Mouse (Mus musculus) liver, embryonic 11.5 days (tissue): Measurements from ENCODE around the gene Gpr12. TPM values are rescaled to one million over a fixed set of nuclear protein-coding genes. Genes with fewer than 3 reads are reported as not detected.
"Not testable (repeated sequence)": the region's sequence is repeated elsewhere in the genome, so short reads cannot be mapped to it uniquely, and the experiment has no call there.

Source experiments
- ATAC-seq: fragments of 200-750 bp; cut with Nextera tagmentation; replicated peaks from 2 replicates; pipeline ENCODE4 v1.8.0; 2017; ENCODE audit warnings: moderate number of reproducible peaks, mild to moderate bottlenecking, moderate TSS enrichment, moderate library complexity; ENCODE audit not compliant: low FRiP score
- DNase-seq: peaks from one replicate; pipeline ENCODE4 v3.0.0-alpha.2; 2017; ENCODE audit warnings: low spot score
- H3K27ac ChIP-seq: fragments of 300-500 bp; sonication (generic); 2 replicates; pipeline ENCODE4 v1.5.1; 2014; ENCODE audit warnings: mild to moderate bottlenecking, low read depth, low read length, control low read depth
- H3K27me3 ChIP-seq: fragments of 300-500 bp; sonication (generic); replicated peaks from 2 replicates; pipeline ENCODE4 v1.6.1; 2014; ENCODE audit warnings: low read length, mixed read lengths; ENCODE audit not compliant: control insufficient read depth, insufficient read depth
- H3K36me3 ChIP-seq: fragments of 300-500 bp; sonication (generic); 2 replicates; pipeline ENCODE4 v1.6.1; 2014; ENCODE audit warnings: mild to moderate bottlenecking, low read length, moderate library complexity, mixed read lengths; ENCODE audit not compliant: control insufficient read depth, insufficient read depth
- H3K4me1 ChIP-seq: fragments of 300-500 bp; sonication (generic); replicated peaks from 2 replicates; pipeline ENCODE4 v1.6.1; 2014; ENCODE audit warnings: low read length, mixed read lengths; ENCODE audit not compliant: control insufficient read depth, insufficient read depth
- H3K4me2 ChIP-seq: fragments of 300-500 bp; sonication (generic); 2 replicates; pipeline ENCODE4 v1.6.1; 2014; ENCODE audit warnings: mild to moderate bottlenecking, control low read depth, moderate library complexity
- H3K4me3 ChIP-seq: fragments of 300-500 bp; sonication (generic); 2 replicates; pipeline ENCODE4 v1.5.1; 2014; ENCODE audit warnings: low read depth, low read length, control low read depth
- H3K9ac ChIP-seq: fragments of 300-500 bp; sonication (generic); 2 replicates; pipeline ENCODE4 v1.6.1; 2014; ENCODE audit warnings: low read depth, low read length, control low read depth
- H3K9me3 ChIP-seq: fragments of 300-500 bp; sonication (generic); 2 replicates; pipeline ENCODE4 v1.6.1; 2016; ENCODE audit warnings: low read length, inconsistent platforms, mixed read lengths; ENCODE audit not compliant: control insufficient read depth
- WGBS: fragments of 180-500 bp; shearing (Covaris S2); extraction: QIAGEN DNeasy Blood & Tissue Kit; methylation state at CpG from one replicate; pipeline ENCODE4 v1.1.7; 2014; 5-methylcytosine and 5-hydroxymethylcytosine counted together
- polyA plus RNA-seq: library from polyadenylated mRNA; unstranded; fragments of >200 nt; fragmentation: Nextera tagmentation; extraction: Ambion mirVana; gene quantifications from 2 replicates; pipeline ENCODE4 v1.2.1, GENCODE M21; 2014

The Gpr12 gene
- polyA plus RNA-seq, 1 experiment from 2014 or later, result 0.37 TPM

DNA sequence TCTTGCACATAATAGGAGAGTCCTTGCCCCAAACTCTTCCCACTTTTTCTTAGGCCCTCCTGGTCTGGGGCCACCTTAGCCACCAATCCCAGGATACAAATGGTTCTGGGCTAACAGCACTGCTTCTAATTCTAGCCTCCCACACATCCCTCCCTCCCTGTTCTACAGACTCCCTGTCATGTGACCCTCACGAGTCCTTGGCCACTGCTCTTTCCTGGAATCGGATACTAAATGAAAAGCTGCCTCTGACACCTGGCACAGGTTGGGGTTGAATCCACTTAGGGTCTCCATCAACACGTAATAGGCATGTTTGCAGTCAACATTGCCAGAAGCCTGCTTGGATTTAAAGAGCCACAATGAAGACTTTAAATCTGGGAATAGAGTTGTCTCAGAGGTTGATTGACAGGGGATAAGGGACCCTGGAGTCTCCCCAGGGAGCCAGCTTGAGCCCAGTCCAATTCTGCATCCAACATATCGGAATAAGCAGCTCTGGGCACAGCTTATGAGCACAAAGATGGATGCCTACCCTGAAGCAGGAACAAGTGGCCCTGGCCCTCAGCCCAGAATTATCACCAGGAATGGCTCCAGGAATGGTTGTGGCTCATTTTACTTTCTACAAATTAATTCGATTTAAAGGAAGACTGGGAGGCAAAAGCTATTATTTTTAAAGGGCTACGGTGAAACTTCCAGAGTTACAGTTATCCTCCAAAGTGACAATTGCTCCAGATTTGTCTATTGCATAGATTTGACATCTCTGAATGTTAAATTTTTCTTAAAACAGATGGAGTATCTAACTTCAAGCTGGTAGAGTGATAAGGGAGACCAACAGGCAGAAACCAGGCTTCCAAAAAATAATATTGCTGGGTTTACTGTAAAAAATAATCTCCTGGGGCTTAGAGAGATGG is 13.0 kb downstream of the Gpr12 start:
- not testable (repeated sequence) for H3K9ac ChIP-seq, H3K27me3 ChIP-seq, H3K4me1 ChIP-seq, H3K36me3 ChIP-seq, ATAC-seq, DNase-seq, H3K4me2 ChIP-seq, H3K27ac ChIP-seq, H3K9me3 ChIP-seq, H3K4me3 ChIP-seq
- 63% methylated on average over 6 of the region's 6 CpGs for WGBS

DNA sequence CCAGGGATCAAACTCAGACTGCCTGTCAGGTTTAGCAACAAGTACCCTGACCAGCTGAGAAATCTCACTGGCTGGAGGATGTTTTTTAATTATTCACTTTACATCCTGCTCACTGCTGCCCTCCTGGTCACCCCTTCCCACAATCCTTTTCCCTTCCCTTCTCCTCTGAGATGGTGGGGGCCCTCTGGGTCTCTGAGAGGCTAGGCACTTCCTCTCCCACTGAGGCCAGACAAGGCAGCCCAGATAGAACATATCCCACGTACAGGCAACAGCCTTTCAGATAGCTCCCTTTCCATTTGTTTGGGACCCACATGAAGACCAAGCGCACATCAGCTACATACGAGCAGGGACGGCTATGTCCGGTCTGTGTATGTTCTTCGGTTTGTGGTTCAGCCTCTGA is 14.9 kb downstream of the Gpr12 start:
- DNase-seq, ATAC-seq, H3K27ac ChIP-seq, H3K27me3 ChIP-seq, H3K9me3 ChIP-seq, H3K9ac ChIP-seq, H3K4me3 ChIP-seq, H3K4me1 ChIP-seq, H3K36me3 ChIP-seq, H3K4me2 ChIP-seq: not testable (repeated sequence)
- WGBS, result 73% methylated on average over 6 of the region's 6 CpGs

DNA sequence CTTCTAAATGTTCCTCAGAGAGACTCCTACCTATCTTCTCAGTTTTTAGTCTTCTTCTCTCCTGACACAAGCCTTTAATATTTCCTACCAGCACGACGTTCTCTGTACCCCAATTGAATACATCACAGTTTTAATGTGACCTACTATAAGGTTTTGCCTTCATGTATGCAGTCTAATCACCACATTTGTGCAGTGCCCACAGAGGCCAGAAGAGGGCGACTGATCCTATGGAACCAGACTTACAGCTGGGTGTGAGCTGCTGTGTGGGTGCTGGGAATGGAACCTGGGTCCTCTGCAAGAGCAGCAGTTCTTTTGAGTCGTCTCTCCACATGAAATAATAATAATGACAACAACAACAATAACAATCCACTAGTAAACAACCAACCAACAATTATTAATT is 18.0 kb downstream of the Gpr12 start:
- Histone ChIP-seq H3K27me3 (no peaks in the 10 kb centered on the region), H3K4me1 (no peaks in the 10 kb centered on the region), H3K36me3 (no peaks in the 10 kb centered on the region), H3K4me3 (no peak overlapping the region), H3K4me2 (no peak overlapping the region), H3K9me3 (no peaks in the 10 kb centered on the region), H3K9ac (no peak overlapping the region), H3K27ac (no peak overlapping the region)
- 57% methylated on average over 4 of the region's 4 CpGs for WGBS
- ATAC-seq, result no peak
- DNase-seq, result no peak

DNA sequence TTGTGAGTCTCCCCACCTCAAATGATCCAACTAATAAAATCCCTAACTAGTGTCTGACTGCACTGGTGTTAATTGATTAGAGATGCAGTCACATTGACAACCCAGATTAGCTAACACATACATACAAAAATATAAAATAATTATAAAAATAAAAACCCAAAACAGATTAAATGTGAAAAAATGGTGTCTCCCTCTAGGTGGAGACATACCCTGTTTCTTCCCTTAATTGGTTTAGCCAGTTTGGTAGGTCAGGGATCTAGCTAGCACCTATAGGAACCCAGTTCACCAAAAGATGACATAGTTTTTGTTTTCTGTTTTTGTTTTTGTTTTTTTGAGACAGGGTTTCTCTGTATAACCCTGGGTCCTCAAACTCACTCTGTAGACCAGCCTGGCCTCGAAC is 20.8 kb downstream of the Gpr12 start:
- no peaks in the 10 kb centered on the region for H3K27me3 ChIP-seq
- WGBS, result 69% methylated on average over 1 of the region's 1 CpGs
- no peaks in the 10 kb centered on the region for H3K4me1 ChIP-seq
- no peak for ATAC-seq
- no peak overlapping the region for H3K4me2 ChIP-seq
- no peaks in the 10 kb centered on the region for H3K36me3 ChIP-seq
- no peak overlapping the region for H3K27ac ChIP-seq
- no peaks in the 10 kb centered on the region for H3K9me3 ChIP-seq
- no peak overlapping the region for H3K4me3 ChIP-seq
- no peak for DNase-seq
- no peak overlapping the region for H3K9ac ChIP-seq

DNA sequence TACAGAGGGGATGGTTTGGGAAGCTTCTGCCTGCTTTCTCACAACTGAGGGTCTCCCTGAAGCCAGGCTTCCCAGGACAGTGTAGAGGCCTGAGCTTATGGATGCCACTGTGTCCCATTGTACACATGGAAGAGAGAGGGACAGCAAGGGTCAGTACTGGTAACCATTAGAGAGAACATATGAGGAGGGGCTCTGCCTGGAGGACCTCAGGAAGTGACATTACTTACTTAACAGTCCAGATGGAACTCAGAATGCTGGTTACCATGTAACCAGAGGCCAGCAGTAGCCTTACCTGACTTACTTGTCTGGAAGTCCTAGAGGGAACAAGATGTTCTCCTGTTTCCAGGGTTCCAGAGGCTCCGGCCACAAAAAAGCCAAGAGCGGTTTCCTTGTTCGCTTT is 29.2 kb downstream of the Gpr12 start, which contains the start of gene Gm3415:
Gm3415 (plus strand) TSS at position 301 of the 400 bp plus-strand sequence.
- not testable (repeated sequence) for ATAC-seq, H3K4me3 ChIP-seq, H3K9me3 ChIP-seq, H3K4me1 ChIP-seq, H3K27me3 ChIP-seq, DNase-seq, H3K9ac ChIP-seq, H3K27ac ChIP-seq, H3K36me3 ChIP-seq, H3K4me2 ChIP-seq
- WGBS, result no CpG with 5 or more reads among the region's 3 CpGs

DNA sequence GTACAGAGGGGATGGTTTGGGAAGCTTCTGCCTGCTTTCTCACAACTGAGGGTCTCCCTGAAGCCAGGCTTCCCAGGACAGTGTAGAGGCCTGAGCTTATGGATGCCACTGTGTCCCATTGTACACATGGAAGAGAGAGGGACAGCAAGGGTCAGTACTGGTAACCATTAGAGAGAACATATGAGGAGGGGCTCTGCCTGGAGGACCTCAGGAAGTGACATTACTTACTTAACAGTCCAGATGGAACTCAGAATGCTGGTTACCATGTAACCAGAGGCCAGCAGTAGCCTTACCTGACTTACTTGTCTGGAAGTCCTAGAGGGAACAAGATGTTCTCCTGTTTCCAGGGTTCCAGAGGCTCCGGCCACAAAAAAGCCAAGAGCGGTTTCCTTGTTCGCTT is 47.7 kb downstream of the Gpr12 start, which contains the start of gene Gm3409:
Gm3409 (plus strand) TSS at position 301 of the 400 bp plus-strand sequence.
- not testable (repeated sequence) for DNase-seq, H3K9ac ChIP-seq, H3K27ac ChIP-seq, H3K36me3 ChIP-seq, H3K27me3 ChIP-seq, H3K4me1 ChIP-seq, H3K4me2 ChIP-seq, ATAC-seq, H3K4me3 ChIP-seq, H3K9me3 ChIP-seq
- WGBS, result no CpG with 5 or more reads among the region's 3 CpGs

Other genes with a start within 250 kb of the Gpr12 start
- 0.18 and 0.40 TPM in 2 replicates for gene Wasf3, start 200.3 kb downstream of the Gpr12 start, polyA plus RNA-seq
- not detected in 2 replicates for gene Gm6408, start 103.3 kb downstream of the Gpr12 start, polyA plus RNA-seq
- gene Gm6370, start 93.9 kb downstream of the Gpr12 start, polyA plus RNA-seq, result not detected in 2 replicates
- not detected in 2 replicates for gene 4930449I24Rik, start 82.8 kb downstream of the Gpr12 start, polyA plus RNA-seq
- not detected in 2 replicates for gene Gm3402, start 71.1 kb downstream of the Gpr12 start, polyA plus RNA-seq
- not detected in 2 replicates for gene Gm3404, start 59.4 kb downstream of the Gpr12 start, polyA plus RNA-seq
- not detected in 2 replicates for gene Gm3409, start 47.6 kb downstream of the Gpr12 start, polyA plus RNA-seq
- gene Gm3415, start 29.1 kb downstream of the Gpr12 start, polyA plus RNA-seq, result not detected in 2 replicates
- gene Usp12, start 209.8 kb upstream of the Gpr12 start, polyA plus RNA-seq, result 11.1 and 12.8 TPM in 2 replicates
- gene Rpl21, start 247.7 kb upstream of the Gpr12 start, polyA plus RNA-seq, result 719 and 772 TPM in 2 replicates